Mouse (Mus musculus) kidney, embryonic 15.5 days (tissue): ENCODE data around the gene Scyl3. TPM values are rescaled to one million over a fixed set of nuclear protein-coding genes. Genes with fewer than 3 reads are reported as not detected.

Experiments used
- ATAC-seq: fragments of 200-750 bp; cut with Nextera tagmentation; replicated peaks from 2 replicates; pipeline ENCODE4 v1.8.0; 2017; ENCODE audit warnings: moderate TSS enrichment; ENCODE audit not compliant: low FRiP score
- H3K27ac ChIP-seq: fragments of 300-500 bp; sonication (generic); 2 replicates; pipeline ENCODE4 v1.5.1; 2015; ENCODE audit warnings: mild to moderate bottlenecking, inconsistent platforms
- H3K27me3 ChIP-seq: fragments of 300-500 bp; sonication (generic); 2 replicates; pipeline ENCODE4 v1.6.1; 2015; ENCODE audit warnings: inconsistent platforms
- H3K36me3 ChIP-seq: fragments of 300-500 bp; sonication (generic); 2 replicates; pipeline ENCODE4 v1.6.1; 2015; ENCODE audit warnings: inconsistent platforms
- H3K4me1 ChIP-seq: fragments of 300-500 bp; sonication (generic); 2 replicates; pipeline ENCODE4 v1.6.1; 2015; ENCODE audit warnings: inconsistent platforms
- H3K4me2 ChIP-seq: fragments of 300-500 bp; sonication (generic); 2 replicates; pipeline ENCODE4 v1.6.1; 2015; ENCODE audit warnings: moderate library complexity, mild to moderate bottlenecking, inconsistent platforms
- H3K4me3 ChIP-seq: fragments of 300-500 bp; sonication (generic); replicated peaks from 2 replicates; pipeline ENCODE4 v1.5.1; 2015; ENCODE audit warnings: mild to moderate bottlenecking, inconsistent platforms
- H3K9ac ChIP-seq: fragments of 300-500 bp; sonication (generic); 2 replicates; pipeline ENCODE4 v1.6.1; 2015; ENCODE audit warnings: mild to moderate bottlenecking, inconsistent platforms
- H3K9me3 ChIP-seq: fragments of 300-500 bp; sonication (generic); replicated peaks from 2 replicates; pipeline ENCODE4 v1.6.1; 2016; ENCODE audit warnings: inconsistent platforms
- WGBS: fragments of 180-500 bp; shearing (Covaris S2); methylation state at CpG from one replicate; pipeline ENCODE4 v1.1.7; 2015; ENCODE audit warnings: mixed read lengths; 5-methylcytosine and 5-hydroxymethylcytosine counted together
- polyA plus RNA-seq: library from polyadenylated mRNA; unstranded; fragments of >200 nt; fragmentation: Nextera tagmentation; extraction: Ambion mirVana; gene quantifications from 2 replicates; pipeline ENCODE4 v1.2.1, GENCODE M21; 2015

Scyl3 gene
- polyA plus RNA-seq, 1 experiment from 2014 or later: 18.2 TPM

GRCm38 (mm10) chr1:163911981-163912380, 16.9 kb upstream of the Scyl3 start:
- H3K9me3 ChIP-seq: no peaks in the 10 kb centered on the region
- no peak for ATAC-seq
- no peaks in the 10 kb centered on the region for H3K4me1 ChIP-seq
- H3K9ac ChIP-seq: no peak overlapping the region
- H3K36me3 ChIP-seq: peaks cover 15% of the 10 kb centered on the region
- H3K27ac ChIP-seq: no peak overlapping the region
- no peak overlapping the region for H3K4me3 ChIP-seq
- WGBS: 87% methylated on average over 11 of the region's 11 CpGs
- H3K27me3 ChIP-seq: no peaks in the 10 kb centered on the region
- no peak overlapping the region for H3K4me2 ChIP-seq

- no peak for ATAC-seq
- 83% methylated on average over 5 of the region's 5 CpGs for WGBS
Measured at GRCm38 (mm10) chr1:163917349-163918160, 11.3 kb upstream of the Scyl3 start.

GRCm38 (mm10) chr1:163924093-163924492, 4.8 kb upstream of the Scyl3 start:
- no peak for ATAC-seq
- H3K4me2 ChIP-seq: no peak overlapping the region
- H3K27me3 ChIP-seq: no peaks in the 10 kb centered on the region
- peaks cover 4% of the 10 kb centered on the region; the same call in 1 of the 2 replicates for H3K4me1 ChIP-seq
- no peak overlapping the region for H3K27ac ChIP-seq
- WGBS: 88% methylated on average over 8 of the region's 8 CpGs
- H3K9ac ChIP-seq: no peak overlapping the region
- no peaks in the 10 kb centered on the region for H3K9me3 ChIP-seq
- no peak overlapping the region for H3K4me3 ChIP-seq
- H3K36me3 ChIP-seq: no peaks in the 10 kb centered on the region

More at GRCm38 (mm10) chr1:163917349-163918160, 11.3 kb upstream of the Scyl3 start:
- H3K4me2 ChIP-seq: no peak overlapping the region
- H3K4me3 ChIP-seq: no peak overlapping the region
- H3K27ac ChIP-seq: no peak overlapping the region
- no peaks in the 10 kb centered on the region for H3K4me1 ChIP-seq
- peaks cover 5% of the 10 kb centered on the region; the same call in 1 of the 2 replicates for H3K9me3 ChIP-seq
- no peak overlapping the region for H3K9ac ChIP-seq
- H3K27me3 ChIP-seq: no peaks in the 10 kb centered on the region
- H3K36me3 ChIP-seq: peaks cover 23% of the 10 kb centered on the region

GRCm38 (mm10) chr1:163929636-163930457, 947 bp downstream of the Scyl3 start:
- Histone ChIP-seq H3K27ac (peak overlapping the region; percentile 90), H3K36me3 (peaks cover 17% of the 10 kb centered on the region), H3K9ac (peak overlapping the region; percentile 94), H3K4me3 (peak overlapping the region; percentile 96), H3K4me2 (peak overlapping the region; percentile 77), H3K9me3 (no peaks in the 10 kb centered on the region), H3K27me3 (no peaks in the 10 kb centered on the region), H3K4me1 (peaks cover 17% of the 10 kb centered on the region)
- under 1% methylated on average over 77 of the region's 77 CpGs for whole genome bisulfite sequencing
- ATAC-seq: peak; percentile 95

DNA sequence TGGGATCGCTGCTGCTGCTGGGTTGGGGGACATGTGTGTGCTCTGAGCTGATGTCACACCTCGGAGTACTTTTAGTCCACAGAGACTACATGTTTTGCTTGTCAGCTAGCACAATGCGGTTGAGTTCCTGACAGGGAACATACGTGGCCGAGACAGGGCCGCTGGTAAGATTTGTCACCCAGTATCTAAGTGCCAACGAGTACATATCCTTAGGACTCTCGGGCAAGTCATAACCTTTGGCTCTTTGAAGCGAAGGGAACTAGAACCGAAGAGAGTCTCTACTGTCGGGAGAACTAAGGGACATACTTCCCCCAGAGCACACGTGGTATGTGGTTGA, 1.5 kb downstream of the Scyl3 start:
- no peak for ATAC-seq
- peaks cover 17% of the 10 kb centered on the region for H3K4me1 ChIP-seq
- no peaks in the 10 kb centered on the region for H3K27me3 ChIP-seq
- peak overlapping the region; percentile 96 for H3K4me3 ChIP-seq
- H3K27ac ChIP-seq: no peak overlapping the region
- peaks cover 23% of the 10 kb centered on the region for H3K36me3 ChIP-seq
- under 1% methylated on average over 12 of the region's 12 CpGs for WGBS
- peak overlapping the region; percentile 77 for H3K4me2 ChIP-seq
- peak overlapping the region; percentile 94 for H3K9ac ChIP-seq
- no peaks in the 10 kb centered on the region for H3K9me3 ChIP-seq

DNA sequence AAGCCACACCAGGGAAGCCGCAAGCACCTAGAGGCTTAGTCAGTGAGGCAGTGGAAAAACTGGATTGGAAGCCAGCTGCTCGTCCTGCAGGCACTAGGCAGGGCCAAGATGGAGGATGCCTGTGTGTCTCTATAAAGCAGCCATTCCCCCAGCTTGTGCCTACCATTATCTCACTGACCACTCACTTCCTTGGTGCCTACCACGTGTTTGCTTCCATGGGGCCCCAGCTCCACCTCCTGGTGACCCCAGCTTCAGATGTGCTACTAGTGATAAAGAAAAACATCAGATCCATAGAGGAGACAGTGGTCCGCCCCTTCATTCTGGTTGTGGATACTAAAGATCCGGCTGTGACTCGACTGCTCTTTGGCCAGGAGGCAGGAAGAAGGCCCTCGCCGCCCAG, 2.9 kb downstream of the Scyl3 start:
- Histone ChIP-seq H3K4me3 (no peak overlapping the region), H3K4me1 (peaks cover 17% of the 10 kb centered on the region), H3K9me3 (no peaks in the 10 kb centered on the region), H3K27ac (no peak overlapping the region), H3K36me3 (peaks cover 37% of the 10 kb centered on the region), H3K9ac (no peak overlapping the region), H3K27me3 (no peaks in the 10 kb centered on the region), H3K4me2 (no peak overlapping the region)
- ATAC-seq: no peak
- 87% methylated on average over 8 of the region's 8 CpGs for WGBS

GRCm38 (mm10) chr1:163934591-163934990, 5.7 kb downstream of the Scyl3 start:
- Histone ChIP-seq H3K9ac (no peak overlapping the region), H3K4me1 (peaks cover 13% of the 10 kb centered on the region), H3K36me3 (peaks cover 61% of the 10 kb centered on the region), H3K4me2 (no peak overlapping the region), H3K27me3 (no peaks in the 10 kb centered on the region), H3K9me3 (no peaks in the 10 kb centered on the region), H3K4me3 (no peak overlapping the region), H3K27ac (no peak overlapping the region)
- ATAC-seq: no peak
- WGBS: 86% methylated on average over 2 of the region's 2 CpGs

GRCm38 (mm10) chr1:163942056-163942455, 13.2 kb downstream of the Scyl3 start:
- ATAC-seq: no peak
- H3K9ac ChIP-seq: no peak overlapping the region
- 60% methylated on average over 6 of the region's 6 CpGs for whole genome bisulfite sequencing
- peaks cover 95% of the 10 kb centered on the region for H3K36me3 ChIP-seq
- no peaks in the 10 kb centered on the region for H3K27me3 ChIP-seq
- no peaks in the 10 kb centered on the region for H3K4me1 ChIP-seq
- H3K4me3 ChIP-seq: no peak overlapping the region
- H3K4me2 ChIP-seq: no peak overlapping the region
- H3K9me3 ChIP-seq: no peaks in the 10 kb centered on the region
- no peak overlapping the region for H3K27ac ChIP-seq

GRCm38 (mm10) chr1:163953396-163953795, 24.5 kb downstream of the Scyl3 start:
- peaks cover 85% of the 10 kb centered on the region for H3K36me3 ChIP-seq
- no peak for ATAC-seq
- 89% methylated on average over 2 of the region's 2 CpGs for WGBS
- H3K27ac ChIP-seq: no peak overlapping the region
- H3K9me3 ChIP-seq: no peaks in the 10 kb centered on the region
- no peak overlapping the region for H3K4me3 ChIP-seq
- H3K27me3 ChIP-seq: no peaks in the 10 kb centered on the region
- H3K4me2 ChIP-seq: no peak overlapping the region
- no peak overlapping the region for H3K9ac ChIP-seq
- no peaks in the 10 kb centered on the region for H3K4me1 ChIP-seq

DNA sequence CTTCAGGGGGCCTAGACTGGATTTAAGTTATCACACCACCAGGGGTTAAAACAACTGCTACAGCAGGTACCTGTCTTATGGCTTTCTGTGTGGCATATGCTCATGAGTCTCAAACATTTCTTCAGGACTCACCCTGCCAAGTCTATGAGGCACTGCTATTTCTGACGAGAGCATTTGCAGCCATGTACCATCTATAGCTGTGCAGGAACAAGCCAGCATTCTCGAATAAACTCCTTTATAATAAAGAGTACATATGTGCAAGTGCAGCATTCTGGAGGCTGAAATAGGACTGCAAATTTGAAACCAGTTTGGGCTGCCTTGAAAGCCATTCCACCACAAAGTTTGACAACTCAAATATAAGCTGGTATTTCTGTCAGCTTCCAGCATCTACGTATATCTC, 29.1 kb downstream of the Scyl3 start:
- H3K9ac ChIP-seq: no peak overlapping the region
- peaks cover 74% of the 10 kb centered on the region for H3K36me3 ChIP-seq
- no peaks in the 10 kb centered on the region for H3K4me1 ChIP-seq
- H3K4me3 ChIP-seq: no peak overlapping the region
- no peaks in the 10 kb centered on the region for H3K9me3 ChIP-seq
- no peak overlapping the region for H3K27ac ChIP-seq
- 91% methylated on average over 3 of the region's 3 CpGs for WGBS
- no peak overlapping the region for H3K4me2 ChIP-seq
- no peaks in the 10 kb centered on the region for H3K27me3 ChIP-seq
- ATAC-seq: no peak

DNA sequence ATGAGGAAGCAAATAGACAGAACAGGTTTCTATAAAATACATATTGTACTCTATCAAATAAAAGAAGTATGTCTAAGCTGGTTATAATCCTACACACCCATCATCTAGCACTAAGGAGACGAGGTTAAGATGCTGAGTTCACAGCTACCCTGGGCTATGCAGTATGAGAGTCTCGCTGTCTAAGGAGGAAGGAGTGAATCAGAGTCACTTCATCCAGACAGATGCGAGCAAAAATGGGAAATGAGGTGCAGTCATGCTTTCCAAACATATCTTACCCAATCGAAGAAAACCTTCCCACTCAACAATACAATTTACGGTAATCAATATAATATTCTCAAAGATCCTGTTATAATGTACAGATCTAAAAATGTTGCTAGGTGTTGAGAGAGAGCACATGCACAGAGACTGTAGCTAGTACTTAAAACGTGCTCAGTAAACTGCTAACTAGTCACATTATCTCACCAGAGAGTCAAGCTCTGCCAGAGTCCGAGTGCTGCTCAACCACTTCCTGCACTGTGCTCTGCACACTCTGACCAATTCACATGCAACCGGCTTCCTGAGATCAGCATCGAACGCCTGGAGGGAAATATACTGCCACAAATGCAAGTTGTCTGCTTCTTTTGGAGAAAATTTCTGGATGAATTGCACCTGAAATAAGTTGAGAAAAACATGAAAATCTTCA, 35.2 kb downstream of the Scyl3 start:
- Histone ChIP-seq H3K27me3 (no peaks in the 10 kb centered on the region), H3K9me3 (no peaks in the 10 kb centered on the region), H3K4me2 (no peak overlapping the region), H3K27ac (no peak overlapping the region), H3K4me1 (no peaks in the 10 kb centered on the region), H3K9ac (no peak overlapping the region), H3K36me3 (peaks cover 63% of the 10 kb centered on the region), H3K4me3 (no peak overlapping the region)
- ATAC-seq: no peak
- 92% methylated on average over 10 of the region's 10 CpGs for WGBS

DNA sequence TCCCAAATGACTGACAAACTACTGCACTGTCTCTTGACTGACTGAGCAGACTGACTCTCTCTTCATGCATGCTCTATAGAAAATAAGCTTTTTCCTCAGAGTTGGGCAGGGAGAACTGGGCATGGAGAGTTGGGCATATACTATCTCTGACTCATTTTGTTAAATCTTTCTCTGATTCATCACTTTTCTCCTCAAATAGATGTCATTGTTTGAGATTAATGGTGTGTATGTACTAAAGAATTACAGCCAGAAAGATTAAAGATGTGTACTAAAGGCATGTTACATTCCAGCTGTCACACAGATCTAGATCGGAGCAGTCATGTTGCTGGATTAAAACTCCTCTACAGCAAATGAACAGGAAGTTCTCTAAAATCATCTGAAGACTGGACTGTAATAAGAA, 45.6 kb downstream of the Scyl3 start:
- no peaks in the 10 kb centered on the region for H3K27me3 ChIP-seq
- H3K27ac ChIP-seq: no peak overlapping the region
- ATAC-seq: no peak
- 59% methylated on average over 1 of the region's 1 CpGs for WGBS
- no peak overlapping the region for H3K4me3 ChIP-seq
- H3K9me3 ChIP-seq: no peaks in the 10 kb centered on the region
- H3K36me3 ChIP-seq: peaks cover 38% of the 10 kb centered on the region
- H3K4me2 ChIP-seq: no peak overlapping the region
- H3K4me1 ChIP-seq: no peaks in the 10 kb centered on the region
- H3K9ac ChIP-seq: no peak overlapping the region
